Mouse (Mus musculus): Measurements from ENCODE around the gene Akap7. TPM values are rescaled to one million over a fixed set of nuclear protein-coding genes. Genes with fewer than 3 reads are reported as not detected.
"Not testable (repeated sequence)": the region's sequence is repeated elsewhere in the genome, so short reads cannot be mapped to it uniquely, and the experiment has no call there.

Akap7 gene
- polyA plus RNA-seq, 1 experiment from 2014 or later = 33.5 TPM

GRCm38 (mm10) chr10:25200691-25201090 is 107.0 kb downstream of the Akap7 start:
- peak overlapping the region; percentile 49 for H3K4me3 ChIP-seq
- H3K27ac ChIP-seq (replicated peaks) = no peak overlapping the region
- no peaks in the 10 kb centered on the region for H3K36me3 ChIP-seq
- ATAC-seq (ENCODE audit: low read depth) = no peak
- H3K27me3 ChIP-seq = no peaks in the 10 kb centered on the region
- WGBS = 76% methylated on average over 7 of the region's 7 CpGs
- no peaks in the 10 kb centered on the region for H3K9me3 ChIP-seq
- peak overlapping the region; percentile 71 for H3K4me2 ChIP-seq
- 0 out of 2 replicates have a peak overlapping the region, but pooled peaks have one; percentile 77 for H3K9ac ChIP-seq
- H3K4me1 ChIP-seq (replicated peaks) = peaks cover 29% of the 10 kb centered on the region

DNA sequence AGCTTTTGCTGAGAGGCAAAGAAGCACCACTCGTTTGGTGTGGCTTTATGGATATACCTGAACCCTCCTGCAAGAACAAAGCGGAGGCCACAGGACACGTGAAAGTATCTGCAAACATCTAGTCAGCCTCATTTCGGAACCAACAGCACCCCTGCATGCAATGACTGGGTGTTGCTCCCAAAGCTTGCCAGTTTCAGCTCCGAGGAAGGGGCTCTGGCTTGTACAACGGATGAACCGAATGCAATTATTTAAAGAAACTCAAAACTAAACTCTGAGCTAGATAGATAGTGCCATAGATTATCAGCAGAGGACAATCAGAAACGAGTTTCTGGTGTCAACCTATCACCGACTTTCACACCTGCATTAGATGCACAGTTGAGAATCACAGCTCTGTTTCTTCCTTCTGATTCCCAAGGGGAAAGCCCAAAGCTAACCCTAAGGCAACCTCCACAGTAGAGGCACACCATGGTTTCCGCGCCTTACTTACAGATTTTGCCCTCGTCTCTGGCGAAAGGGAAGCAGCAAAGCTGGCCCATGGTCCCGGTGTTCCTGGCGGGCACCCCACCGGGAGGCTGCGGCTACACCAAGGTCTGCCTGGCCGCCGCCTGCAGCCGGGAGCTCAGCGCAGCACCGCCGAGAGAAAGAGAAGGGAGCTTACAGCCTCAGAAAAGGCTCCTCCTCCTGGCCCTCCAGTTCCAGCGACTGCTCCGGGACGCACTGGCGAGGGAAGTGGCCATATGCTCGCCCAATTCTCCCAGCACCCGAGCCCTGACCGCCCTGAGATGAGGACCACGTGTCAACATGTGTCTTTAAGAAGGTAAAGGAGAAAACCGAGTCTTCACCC is 107.9 kb downstream of the Akap7 start:
- H3K27ac ChIP-seq (replicated peaks) = peak overlapping the region; percentile 70
- H3K4me3 ChIP-seq = peak overlapping the region; percentile 49
- peak; percentile 91 for ATAC-seq (ENCODE audit: low read depth)

DNA sequence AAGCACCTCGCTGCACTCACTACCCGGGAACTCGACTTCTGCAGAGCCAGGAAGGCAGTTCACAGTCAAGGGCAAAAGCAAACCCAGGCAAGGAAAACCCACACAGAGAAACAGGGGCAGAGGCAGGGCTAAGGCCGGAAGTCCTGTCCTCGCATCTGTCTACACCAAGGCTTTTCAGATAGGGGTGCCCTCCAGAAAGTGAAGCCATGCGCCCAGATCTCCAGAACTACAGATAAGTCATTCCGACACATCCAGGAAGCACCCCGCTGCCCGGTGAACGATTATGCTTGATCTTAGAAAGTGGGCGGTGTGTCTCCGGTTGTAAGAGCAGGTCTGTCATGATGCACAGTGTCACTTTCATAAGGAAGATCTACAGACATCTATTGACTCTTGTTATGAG is 109.1 kb downstream of the Akap7 start:
- Histone ChIP-seq H3K27ac (replicated peaks) (no peak overlapping the region), H3K4me1 (replicated peaks) (peaks cover 29% of the 10 kb centered on the region), H3K36me3 (no peaks in the 10 kb centered on the region), H3K9ac (peak overlapping the region; percentile 77), H3K4me2 (peak overlapping the region; percentile 71), H3K27me3 (no peaks in the 10 kb centered on the region), H3K9me3 (no peaks in the 10 kb centered on the region), H3K4me3 (peak overlapping the region; percentile 49)
- WGBS = 75% methylated on average over 12 of the region's 12 CpGs
- no peak for ATAC-seq (ENCODE audit: low read depth)

More for the DNA sequence above, 107.9 kb downstream of the Akap7 start:
- Histone ChIP-seq H3K27me3 (no peaks in the 10 kb centered on the region), H3K9ac (peak overlapping the region; percentile 77), H3K36me3 (no peaks in the 10 kb centered on the region), H3K4me2 (peak overlapping the region; percentile 71), H3K9me3 (no peaks in the 10 kb centered on the region), H3K4me1 (replicated peaks) (peaks cover 29% of the 10 kb centered on the region)
- WGBS = 16% methylated on average over 32 of the region's 32 CpGs

- H3K4me2 ChIP-seq = peak overlapping the region; percentile 71
- peak overlapping the region; percentile 49 for H3K4me3 ChIP-seq
- no peaks in the 10 kb centered on the region for H3K9me3 ChIP-seq
These were observed 109.6 kb downstream of the Akap7 start for GRCm38 (mm10) chr10:25198048-25198447.

DNA sequence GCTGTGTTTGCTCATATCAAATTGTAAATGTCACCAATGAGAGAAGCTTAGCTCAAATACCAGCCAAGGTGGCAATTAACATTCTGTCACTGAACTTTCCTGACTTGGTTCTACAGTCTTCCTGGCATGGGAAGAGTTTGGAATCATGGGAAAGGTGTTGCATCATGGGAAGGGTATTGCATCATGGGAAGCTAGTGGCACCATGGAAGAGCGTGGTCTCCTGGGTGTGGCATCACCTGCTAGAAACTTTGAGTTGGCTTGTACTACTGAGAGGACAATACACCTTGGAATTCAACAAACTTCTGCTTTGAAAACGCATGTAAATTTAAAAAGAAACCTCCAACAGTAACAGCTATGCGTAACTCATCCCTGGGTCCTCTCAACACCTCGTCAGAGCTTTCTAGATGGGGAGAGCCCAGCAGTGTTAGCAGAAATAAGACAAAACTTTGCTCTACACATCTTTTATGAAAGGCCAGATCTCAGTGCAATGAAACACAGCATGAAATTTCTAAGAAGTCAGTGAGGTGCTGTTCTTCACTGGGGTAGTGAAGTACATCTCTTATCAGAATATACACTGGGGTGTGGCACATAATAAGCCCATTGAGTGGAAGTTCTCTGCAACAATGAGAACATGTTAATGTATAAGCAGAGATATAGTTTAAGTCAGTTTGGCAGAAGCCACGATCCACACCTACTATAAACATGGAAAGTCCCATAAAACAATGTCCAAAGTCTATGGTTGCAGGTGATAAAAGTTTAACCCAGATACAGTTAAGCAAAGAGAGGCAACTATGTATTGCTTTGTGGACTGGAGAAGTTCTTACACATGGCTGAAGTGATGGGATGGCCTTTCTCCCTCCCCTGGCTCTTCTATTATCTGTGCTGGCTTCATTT is 115.2 kb downstream of the Akap7 start:
- H3K36me3 ChIP-seq = no peaks in the 10 kb centered on the region
- 88% methylated on average over 5 of the region's 5 CpGs for WGBS
- no peak overlapping the region for H3K4me2 ChIP-seq

More at GRCm38 (mm10) chr10:25198048-25198447, 109.6 kb downstream of the Akap7 start:
- Histone ChIP-seq H3K36me3 (no peaks in the 10 kb centered on the region), H3K4me1 (replicated peaks) (peaks cover 29% of the 10 kb centered on the region), H3K27me3 (no peaks in the 10 kb centered on the region), H3K9ac (peak overlapping the region; percentile 77; the same call in 1 of the 2 replicates), H3K27ac (replicated peaks) (no peak overlapping the region)
- ATAC-seq (ENCODE audit: low read depth) = no peak
- 69% methylated on average over 9 of the region's 9 CpGs for WGBS

DNA sequence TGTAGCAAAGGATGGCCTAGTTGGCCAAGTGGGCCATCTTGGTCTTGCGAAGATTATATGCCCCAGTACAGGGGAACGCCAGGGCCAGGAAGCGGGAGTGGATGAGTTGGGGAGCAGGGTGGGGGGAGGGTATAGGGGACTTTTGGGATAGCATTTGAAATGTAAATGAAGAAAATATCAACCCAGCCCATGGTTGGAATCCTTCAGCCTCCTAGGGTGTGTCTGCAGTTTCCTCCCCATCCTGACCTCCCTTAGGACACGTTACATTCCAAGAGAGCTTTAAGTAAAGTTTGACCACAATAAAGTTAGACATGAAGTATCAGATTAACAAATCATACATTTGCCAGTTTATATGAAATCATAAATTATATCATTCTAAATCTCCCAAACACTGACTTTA is 116.5 kb downstream of the Akap7 start:
- Histone ChIP-seq H3K4me1 (replicated peaks) (no peaks in the 10 kb centered on the region), H3K4me2 (no peak overlapping the region), H3K36me3 (no peaks in the 10 kb centered on the region), H3K9me3 (no peaks in the 10 kb centered on the region), H3K4me3 (no peak overlapping the region), H3K27me3 (no peaks in the 10 kb centered on the region), H3K9ac (no peak overlapping the region), H3K27ac (replicated peaks) (no peak overlapping the region)
- no peak for ATAC-seq (ENCODE audit: low read depth)
- 94% methylated on average over 4 of the region's 4 CpGs for WGBS

More for the DNA sequence above, 115.2 kb downstream of the Akap7 start:
- H3K9me3 ChIP-seq = no peaks in the 10 kb centered on the region
- H3K4me3 ChIP-seq = no peak overlapping the region
- ATAC-seq (ENCODE audit: low read depth) = no peak
- no peaks in the 10 kb centered on the region for H3K4me1 ChIP-seq (replicated peaks)
- H3K9ac ChIP-seq = no peak overlapping the region
- H3K27me3 ChIP-seq = no peaks in the 10 kb centered on the region
- no peak overlapping the region for H3K27ac ChIP-seq (replicated peaks)

DNA sequence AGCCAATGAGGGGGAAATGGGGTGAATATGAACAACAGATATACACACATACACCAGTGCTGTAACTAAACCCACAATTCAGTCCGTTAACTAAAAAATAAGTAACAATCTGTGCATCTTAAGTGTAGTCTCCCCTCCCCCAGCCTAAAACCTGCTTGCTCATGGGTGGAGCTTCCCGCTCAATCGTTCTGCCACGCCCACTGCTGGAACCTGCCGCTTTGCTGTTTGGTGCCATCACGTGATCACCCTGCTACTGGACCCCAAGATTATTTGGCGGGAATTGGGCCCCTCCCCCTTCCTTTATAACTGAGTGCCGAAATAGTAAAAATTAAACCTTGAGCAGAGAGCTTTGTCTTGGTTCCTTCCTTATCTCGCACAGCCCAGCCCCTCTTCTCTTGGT is 121.4 kb downstream of the Akap7 start:
- not testable (repeated sequence) for H3K9ac ChIP-seq; H3K36me3 ChIP-seq; H3K27me3 ChIP-seq; H3K4me2 ChIP-seq; H3K27ac ChIP-seq (replicated peaks); H3K9me3 ChIP-seq; H3K4me1 ChIP-seq (replicated peaks); ATAC-seq (ENCODE audit: low read depth); H3K4me3 ChIP-seq
- WGBS = 60% methylated on average over 9 of the region's 9 CpGs

DNA sequence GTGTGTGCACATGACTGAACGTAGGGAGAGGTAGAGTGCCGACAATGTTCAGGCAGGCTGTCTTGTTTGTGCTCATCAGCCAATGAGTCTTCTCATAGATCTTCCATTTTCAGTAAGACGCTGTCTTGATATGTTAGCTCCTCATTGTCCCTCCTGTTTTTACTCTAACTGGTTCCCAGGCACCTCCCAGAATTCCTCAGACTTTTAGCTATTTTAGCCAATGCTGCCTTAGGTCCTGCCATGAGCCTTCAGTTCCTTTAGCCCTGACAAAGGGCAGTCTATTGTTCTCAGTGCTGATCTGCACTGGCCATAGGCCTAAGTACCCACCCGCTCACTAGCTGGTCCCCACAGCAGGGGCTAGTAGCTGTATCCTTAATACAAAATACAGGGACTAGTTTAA is 122.0 kb downstream of the Akap7 start:
- Histone ChIP-seq H3K36me3 (no peaks in the 10 kb centered on the region), H3K4me3 (no peak overlapping the region), H3K4me1 (replicated peaks) (no peaks in the 10 kb centered on the region), H3K9me3 (no peaks in the 10 kb centered on the region), H3K27me3 (no peaks in the 10 kb centered on the region), H3K27ac (replicated peaks) (no peak overlapping the region), H3K4me2 (no peak overlapping the region), H3K9ac (no peak overlapping the region)
- WGBS = 90% methylated on average over 4 of the region's 4 CpGs
- ATAC-seq (ENCODE audit: low read depth) = no peak

- Histone ChIP-seq H3K36me3 (no peaks in the 10 kb centered on the region), H3K4me2 (no peak overlapping the region), H3K27me3 (no peaks in the 10 kb centered on the region), H3K9ac (no peak overlapping the region), H3K4me3 (no peak overlapping the region), H3K9me3 (no peaks in the 10 kb centered on the region), H3K27ac (replicated peaks) (no peak overlapping the region), H3K4me1 (replicated peaks) (no peaks in the 10 kb centered on the region)
- ATAC-seq (ENCODE audit: low read depth) = no peak
- WGBS = 86% methylated on average over 10 of the region's 10 CpGs
These were observed 122.7 kb downstream of the Akap7 start for GRCm38 (mm10) chr10:25184819-25185603.

DNA sequence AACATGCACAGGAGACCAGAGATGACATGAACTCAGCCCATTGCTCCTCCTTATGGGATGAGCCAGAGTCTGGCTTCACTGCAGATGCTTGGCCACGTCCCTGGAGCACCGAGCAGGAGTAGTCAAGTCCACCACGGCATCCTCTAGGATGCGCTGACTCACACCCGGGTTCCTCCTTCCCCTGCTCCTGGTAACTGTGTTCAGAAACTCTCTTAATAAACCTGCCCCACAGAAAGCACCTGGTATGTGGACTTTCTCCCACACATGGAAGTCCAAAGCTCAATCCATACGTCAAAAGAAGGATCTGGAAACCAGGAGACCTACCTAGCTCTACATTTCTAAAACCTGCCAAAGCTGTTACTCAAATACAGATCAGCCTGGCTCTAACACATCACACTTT is 124.4 kb downstream of the Akap7 start:
- Histone ChIP-seq H3K4me1 (replicated peaks) (no peaks in the 10 kb centered on the region), H3K9ac (no peak overlapping the region), H3K27me3 (no peaks in the 10 kb centered on the region), H3K27ac (replicated peaks) (no peak overlapping the region), H3K9me3 (no peaks in the 10 kb centered on the region), H3K36me3 (no peaks in the 10 kb centered on the region), H3K4me3 (no peak overlapping the region), H3K4me2 (no peak overlapping the region)
- no peak for ATAC-seq (ENCODE audit: low read depth)
- whole genome bisulfite sequencing = 92% methylated on average over 6 of the region's 6 CpGs

DNA sequence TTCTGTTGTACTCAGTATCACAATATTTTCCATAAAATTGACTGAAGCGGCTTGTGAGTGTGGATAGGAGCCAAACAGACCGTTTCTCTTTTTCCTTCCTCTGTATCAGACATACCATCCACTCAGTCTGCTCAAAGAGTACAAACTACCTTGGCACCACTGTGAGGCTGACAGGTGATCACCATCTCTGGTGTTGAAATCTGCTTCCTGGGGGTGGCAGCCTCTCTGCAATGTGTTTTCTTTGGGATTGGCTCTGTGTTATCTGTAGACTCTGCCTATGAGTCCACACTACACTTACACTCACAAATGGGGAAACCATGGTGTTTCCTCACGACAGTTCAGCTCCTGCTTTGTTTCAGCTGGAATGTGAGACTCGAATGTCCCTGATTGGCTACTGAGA is 128.6 kb downstream of the Akap7 start:
- Histone ChIP-seq H3K4me2 (no peak overlapping the region), H3K9me3 (no peaks in the 10 kb centered on the region), H3K27ac (replicated peaks) (no peak overlapping the region), H3K4me1 (replicated peaks) (no peaks in the 10 kb centered on the region), H3K4me3 (no peak overlapping the region), H3K9ac (no peak overlapping the region), H3K27me3 (no peaks in the 10 kb centered on the region), H3K36me3 (no peaks in the 10 kb centered on the region)
- no peak for ATAC-seq (ENCODE audit: low read depth)
- 84% methylated on average over 4 of the region's 4 CpGs for WGBS

Data from neural tube, embryonic 13.5 days (tissue).